Mouse (Mus musculus) heart, postnatal 14 days (tissue): Measurements from ENCODE around the gene Slc25a16. TPM values are rescaled to one million over a fixed set of nuclear protein-coding genes. Genes with fewer than 3 reads are reported as not detected.

Experiments used
- DNase-seq, 2 experiments: peaks; one replicate each; pipeline ENCODE4 v3.0.0; 2021 to 2022
- intact Hi-C: fragments of 180-260 bp; cut with DNase I; formaldehyde crosslinking; loops from one replicate; pipeline ENCODE4 v1.15.1; 2025
- total RNA-seq, 2 experiments: library from RNA; stranded (reverse); gene quantifications; 2 replicates each; pipeline ENCODE4 v1.2.3; 2021

Slc25a16 gene
- total RNA-seq, 2 experiments from 2014 or later, result 21.9 to 22.3 TPM

DNA sequence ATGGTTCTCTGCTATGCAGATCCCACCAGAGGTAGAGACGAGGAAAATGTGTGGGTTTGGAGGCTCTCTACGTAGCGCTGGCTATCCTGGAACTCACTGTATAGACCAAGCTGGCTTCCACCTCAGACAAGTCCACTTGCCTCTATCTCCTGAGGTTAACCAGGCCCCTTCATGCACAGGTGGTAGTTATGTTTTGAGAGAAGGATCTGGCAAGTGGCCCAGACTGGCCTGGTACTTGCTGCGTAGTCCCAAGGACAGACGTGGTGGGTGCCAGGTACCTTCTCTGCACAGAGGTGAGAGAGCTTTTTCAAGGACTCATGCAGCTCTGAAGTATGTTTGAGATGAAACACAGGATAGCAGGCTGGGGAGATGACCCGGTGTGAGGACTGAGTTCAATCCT, 64.1 kb downstream of the Slc25a16 start:
- intact Hi-C loops, result loop anchor here (10.0 kb wide), 1 partner anchor 80 kb away; the partner anchor contains the start of gene Pbld1
- peak; percentile 22 to 44 for DNase-seq

DNA sequence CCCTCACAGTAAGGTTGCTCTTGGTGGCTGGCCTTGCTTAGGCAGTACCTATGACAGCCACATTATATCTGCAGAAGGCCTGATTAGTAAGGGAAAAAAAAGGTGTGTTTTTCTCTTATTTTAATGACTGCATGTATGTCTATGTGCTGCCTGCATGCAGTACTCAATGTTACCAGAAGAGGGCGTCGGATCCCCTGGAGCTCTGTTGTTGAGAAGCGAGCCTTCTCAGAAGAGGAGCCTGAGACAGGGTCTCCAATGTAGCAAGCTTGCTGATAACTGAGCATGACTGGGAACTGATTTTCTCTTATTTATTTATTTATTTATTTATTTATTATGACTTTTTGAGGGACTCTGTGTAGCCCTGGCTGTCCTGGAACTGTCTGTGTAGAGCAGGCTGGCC, 66.9 kb downstream of the Slc25a16 start:
- intact Hi-C loops, result loop anchor here (10.0 kb wide), 1 partner anchor 77 kb away; the partner anchor contains the start of gene Pbld1
- peak in 1 of 2 experiments; percentile 18 for DNase-seq

DNA sequence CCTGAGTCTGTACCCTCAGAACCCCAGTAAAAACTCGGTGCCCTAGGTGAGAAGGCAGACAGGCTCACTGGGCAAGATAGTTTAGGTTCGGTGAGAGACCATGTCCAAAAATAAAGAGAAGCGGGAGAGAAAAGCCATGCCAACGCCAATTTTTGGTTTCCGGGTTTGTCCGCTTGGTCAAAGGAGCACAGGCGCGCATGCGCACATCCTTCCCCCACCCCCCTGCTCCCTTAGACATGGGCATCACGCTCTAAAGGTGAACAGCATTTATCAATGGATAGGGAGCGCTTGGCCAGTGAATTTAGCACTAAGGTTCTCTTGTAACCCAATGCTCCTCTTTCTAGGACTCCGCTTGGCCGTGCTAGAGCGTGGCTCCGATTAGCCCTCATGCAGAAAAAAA, 70.2 kb downstream of the Slc25a16 start:
- intact Hi-C loops, result no loop called here
- DNase-seq, result no peak

DNA sequence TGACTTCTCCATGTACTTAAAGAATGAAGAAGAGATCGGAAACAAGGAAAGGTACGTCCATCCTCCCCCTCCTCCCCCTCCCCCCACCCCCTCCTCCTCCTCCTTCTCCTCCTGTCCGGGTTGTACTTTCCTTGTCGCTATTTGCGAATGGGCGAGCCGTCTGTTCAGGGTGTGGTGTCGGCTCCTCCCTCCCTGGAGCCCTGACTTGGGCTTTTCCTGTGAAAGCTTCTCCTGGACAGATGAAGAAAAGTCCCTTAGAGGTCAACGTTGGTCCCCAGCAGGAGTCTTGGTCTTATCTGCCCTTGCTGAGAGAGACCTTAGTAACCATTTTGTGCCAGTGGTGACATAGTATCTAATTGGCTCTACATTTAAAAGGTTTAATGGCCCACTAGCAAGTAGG, 73.6 kb downstream of the Slc25a16 start:
- intact Hi-C loops, result no loop called here
- no peak for DNase-seq

Other genes with a start within 250 kb of the Slc25a16 start
- 1 to 10 TPM; 1.2 to 1.5 TPM for gene Stox1, start 194.5 kb upstream of the Slc25a16 start, total RNA-seq
- 10 to 100 TPM; 56.3 to 58.7 TPM for gene Ccar1, start 128.3 kb upstream of the Slc25a16 start, total RNA-seq
- gene Tet1, start 11.6 kb upstream of the Slc25a16 start, total RNA-seq, result 10 to 100 TPM; 19.2 to 21.2 TPM
- gene Dna2, start 26.4 kb downstream of the Slc25a16 start, total RNA-seq, result 1 to 10 TPM; 1.7 to 1.9 TPM
- gene Rufy2, start 59.6 kb downstream of the Slc25a16 start, total RNA-seq, result 10 to 100 TPM; 12.1 to 13.1 TPM
- 10 to 100 TPM; 26.9 to 28.7 TPM for gene Hnrnph3, start 103.6 kb downstream of the Slc25a16 start, total RNA-seq
- 1 to 10 TPM; 4.3 to 4.9 TPM for gene Pbld2, start 103.7 kb downstream of the Slc25a16 start, total RNA-seq
- 1 to 10 TPM in 1 of 2 experiments, under 1 TPM in 1; 0.41 to 1.5 TPM for gene Pbld1, start 139.5 kb downstream of the Slc25a16 start, total RNA-seq
- gene Atoh7, start 179.0 kb downstream of the Slc25a16 start, total RNA-seq, result not detected